Mouse (Mus musculus) liver, embryonic 14.5 days (tissue): Measurements from ENCODE around the gene Serpine1.

Source experiments
- CTCF ChIP-seq: IDR thresholded peaks from 2 replicates; pipeline ENCODE4 v1.5.1; 2016; ENCODE audit warnings: antibody characterized with exemption, low read depth, control low read depth
- EP300 ChIP-seq: IDR thresholded peaks from 2 replicates; pipeline ENCODE4 v1.6.1; 2016; ENCODE audit warnings: antibody characterized with exemption, low read depth

- TF ChIP-seq EP300 (no peak; the same call in 1 of the 2 replicates), CTCF (no peak)
These were observed 26.4 kb upstream of the Serpine1 start for GRCm38 (mm10) chr5:137098418-137098817.
